8 mouse cellular contexts compared by ENCODE assay signal in the genomic region with DNA sequence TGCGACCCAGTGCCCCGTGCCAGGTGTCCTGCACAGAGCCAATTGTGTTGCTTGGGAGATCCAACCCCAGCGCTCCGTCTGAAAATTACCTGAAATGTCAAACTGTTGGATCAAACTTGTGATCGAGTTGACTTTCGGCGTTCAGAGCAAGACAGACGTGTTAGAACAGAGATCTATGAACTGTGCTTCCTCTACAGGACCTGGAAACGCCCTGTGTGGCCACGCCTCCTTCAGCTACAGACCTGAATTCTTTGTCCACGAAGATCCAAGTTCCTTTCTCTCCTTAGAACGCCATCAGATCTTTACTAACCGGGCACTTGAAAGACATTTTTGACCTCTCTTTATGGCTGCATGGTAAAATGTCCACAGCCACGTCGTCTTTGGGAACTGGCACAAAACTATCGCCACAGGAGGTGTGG. TPM values are rescaled to one million over a fixed set of nuclear protein-coding genes. Genes with fewer than 3 reads are reported as not detected.
DNase-seq lines count a peak whose midpoint lies in the region; ATAC-seq and TF ChIP-seq lines count a peak whose summit lies in the region.

Gene Osmr (minus strand): TSS at position 369 of the 419 bp plus-strand sequence.

- H3K27ac ChIP-seq in testis, adult 2 months (ENCODE audit: control insufficient read depth, insufficient read depth, low read depth, low read length), result no peak within 1 kb of the TSS
- no peak within 1 kb of the TSS for H3K27ac ChIP-seq in forebrain, embryonic 13.5 days
- H3K27ac ChIP-seq in limb, embryonic 10.5 days, result peak within 1 kb of the TSS; percentile 70; the same call in 1 of the 2 replicates

- H3K79me2 ChIP-seq in myocyte (ENCODE audit: control insufficient read depth, insufficient read depth), result no peaks in the 10 kb centered on the region

- no peaks in the 10 kb centered on the region for H3K27me3 ChIP-seq in testis, adult 2 months (ENCODE audit: control insufficient read depth, insufficient read depth, low read length)
- H3K27me3 ChIP-seq in forebrain, embryonic 13.5 days, result peaks cover 61% of the 10 kb centered on the region
- peaks cover 50% of the 10 kb centered on the region for H3K27me3 ChIP-seq in limb, embryonic 10.5 days (ENCODE audit: low read depth, poor library complexity, severe bottlenecking)
- no peaks in the 10 kb centered on the region for H3K27me3 ChIP-seq in myocyte (ENCODE audit: control insufficient read depth, insufficient read depth, insufficient read length)

- TF ChIP-seq POLR2A in testis, adult 2 months (IDR thresholded peaks at IDR 0.05; ENCODE audit: control insufficient read depth, low read depth, low read length), result no peak
- TF ChIP-seq POLR2A in myocyte (IDR thresholded peaks at IDR 0.05; ENCODE audit: insufficient read length, low read depth), result no peak

- H3K9me3 ChIP-seq in forebrain, embryonic 13.5 days (replicated peaks), result no peaks in the 10 kb centered on the region
- no peaks in the 10 kb centered on the region for H3K9me3 ChIP-seq in limb, embryonic 10.5 days (replicated peaks)

- no peaks in the 10 kb centered on the region for H3K36me3 ChIP-seq in testis, adult 2 months (ENCODE audit: control insufficient read depth, insufficient read depth, low read length)
- H3K36me3 ChIP-seq in forebrain, embryonic 13.5 days (ENCODE audit: poor library complexity, severe bottlenecking), result no peaks in the 10 kb centered on the region
- H3K36me3 ChIP-seq in limb, embryonic 10.5 days, result no peaks in the 10 kb centered on the region
- H3K36me3 ChIP-seq in myocyte (ENCODE audit: control insufficient read depth, insufficient read depth), result no peaks in the 10 kb centered on the region

- peak within 1 kb of the TSS; percentile 38 for H3ac ChIP-seq in myocyte (ENCODE audit: control insufficient read depth, insufficient read length)

- TF ChIP-seq CTCF in testis, adult 2 months (IDR thresholded peaks at IDR 0.05; ENCODE audit: control insufficient read depth, insufficient read depth, insufficient replicate concordance, low read depth, low read length), result no peak

- 4% methylated on average over 16 of the region's 16 CpGs for WGBS in forebrain, embryonic 13.5 days
- WGBS in limb, embryonic 10.5 days, result 8% methylated on average over 16 of the region's 16 CpGs

- peak within 1 kb of the TSS; percentile 72 for H3K4me2 ChIP-seq in forebrain, embryonic 13.5 days
- H3K4me2 ChIP-seq in myocyte (ENCODE audit: low read depth), result peak within 1 kb of the TSS; percentile 88

- no peak for DNase-seq in testis, postnatal 10 days (ENCODE audit: low spot score)
- no peak for DNase-seq in limb, embryonic 10.5 days (ENCODE audit: low spot score)
- no peak for DNase-seq in cerebellum, adult 8-10 months
- DNase-seq in thymus, postnatal 25 days, result no peak
- DNase-seq in adrenal gland, postnatal 4 days (ENCODE audit: low spot score in 2 of 2), result no peak

- H3K9ac ChIP-seq in forebrain, embryonic 13.5 days, result peak within 1 kb of the TSS; percentile 32; the same call in 1 of the 2 replicates

- H3K4me3 ChIP-seq in testis, adult 2 months (ENCODE audit: control insufficient read depth, low read depth, low read length), result peak within 1 kb of the TSS; percentile 73
- H3K4me3 ChIP-seq in forebrain, embryonic 13.5 days, result peak within 1 kb of the TSS; percentile 45
- peak within 1 kb of the TSS; percentile 59 for H3K4me3 ChIP-seq in limb, embryonic 10.5 days
- peak within 1 kb of the TSS; percentile 58 for H3K4me3 ChIP-seq in myocyte

- 0 out of 2 replicates have a peak, but pooled peaks have one; percentile 17 for ATAC-seq in forebrain, embryonic 13.5 days

- no peaks in the 10 kb centered on the region; the same call in 1 of the 2 replicates for H3K4me1 ChIP-seq in testis, adult 2 months (ENCODE audit: control insufficient read depth, insufficient read depth, low read length)
- peaks cover 18% of the 10 kb centered on the region for H3K4me1 ChIP-seq in forebrain, embryonic 13.5 days
- H3K4me1 ChIP-seq in limb, embryonic 10.5 days, result peaks cover 20% of the 10 kb centered on the region

TF ChIP-seq in myocyte, 11 proteins besides CTCF, POLR2A, EP300 and RAD21:
- TF ChIP-seq MYOD1 (IDR thresholded peaks at IDR 0.05; ENCODE audit: control insufficient read depth in 1 of 3, insufficient read length in 2 of 3, low read depth in 2 of 3) (peak in 1 of 3 experiments; percentile 20), REST (IDR thresholded peaks at IDR 0.05; ENCODE audit: insufficient read depth, insufficient read length) (no peak), MYOG (IDR thresholded peaks at IDR 0.05; ENCODE audit: control insufficient read depth in 1 of 3, insufficient read depth in 1 of 3, insufficient read length in 2 of 3, low read depth in 2 of 3) (no peak), USF1 (IDR thresholded peaks at IDR 0.05; ENCODE audit: low read depth) (no peak)
TF ChIP-seq in myocyte: peak in this region for 1.

RNA-seq across cellular contexts. Expression of gene Osmr, which starts in this region (rescaled TPM):
- polyA plus RNA-seq in testis, adult 2 months (2012; rRNA removed), result 0.90 and 1.0 TPM in 2 replicates
- polyA plus RNA-seq in forebrain, embryonic 13.5 days (2015; fragmentation: Nextera tagmentation; extraction: Ambion mirVana), result 0.59 and 0.75 TPM in 2 replicates
- polyA plus RNA-seq in limb, embryonic 10.5 days (2016; fragmentation: Nextera tagmentation; extraction: Ambion mirVana), result 0.26 and 0.31 TPM in 2 replicates
- 6.2 TPM for polyA plus RNA-seq in myocyte (2012; fragmentation: generic; extraction: Trizol)
- total RNA-seq in adrenal gland, postnatal 4 days (2021), result 1 to 10 TPM; 6.1 to 6.3 TPM

Comparison
In these comparisons a context has a peak if more than half of its experiments do, and no peak if none do; other contexts are left out.
1. Peak in ATAC-seq, H3K4me3 ChIP-seq, H3K9ac ChIP-seq and H3K4me2 ChIP-seq in forebrain, embryonic 13.5 days; RNA of the gene not detected or under 1 TPM.